Mouse (Mus musculus): ENCODE data around the gene Strada. TPM values are rescaled to one million over a fixed set of nuclear protein-coding genes. Genes with fewer than 3 reads are reported as not detected.
"Not testable (repeated sequence)": the region's sequence is repeated elsewhere in the genome, so short reads cannot be mapped to it uniquely, and the experiment has no call there.

Gene Strada
- polyA plus RNA-seq (2014; fragmentation: Nextera tagmentation; extraction: Ambion mirVana), result 40.6 and 43.1 TPM in 2 replicates

- Histone ChIP-seq H3K4me1 (ENCODE audit: control insufficient read depth, insufficient read depth, low read length) (no peaks in the 10 kb centered on the region), H3K27me3 (ENCODE audit: control insufficient read depth, insufficient read depth, low read length) (no peaks in the 10 kb centered on the region), H3K4me3 (ENCODE audit: low read depth, low read length) (no peak within 1 kb of the TSS), H3K9ac (ENCODE audit: low read length) (no peak within 1 kb of the TSS), H3K4me2 (ENCODE audit: low read depth) (no peak within 1 kb of the TSS), H3K27ac (ENCODE audit: low read depth, low read length) (no peak within 1 kb of the TSS), H3K9me3 (ENCODE audit: control insufficient read depth, low read length) (no peaks in the 10 kb centered on the region), H3K36me3 (ENCODE audit: control insufficient read depth, insufficient read depth, low read length) (peaks cover 9% of the 10 kb centered on the region)
- 91% methylated on average over 5 of the region's 5 CpGs for WGBS
- ATAC-seq (ENCODE audit: insufficient read depth, low FRiP score, low TSS enrichment) (no peak), DNase-seq (ENCODE audit: low spot score) (no peak)
Observed at GRCm38 (mm10) chr11:106202123-106202465, at the start of gene Strada. Gene Strada (minus strand): TSS chr11:106202168.

GRCm38 (mm10) chr11:106249326-106249725, 47.4 kb upstream of the Strada start:
- Histone ChIP-seq H3K4me2 (ENCODE audit: low read depth) (no peak overlapping the region), H3K9ac (ENCODE audit: low read length) (no peak overlapping the region), H3K4me1 (ENCODE audit: control insufficient read depth, insufficient read depth, low read length) (no peaks in the 10 kb centered on the region), H3K27ac (ENCODE audit: low read depth, low read length) (no peak overlapping the region), H3K27me3 (ENCODE audit: control insufficient read depth, insufficient read depth, low read length) (no peaks in the 10 kb centered on the region), H3K9me3 (ENCODE audit: control insufficient read depth, low read length) (0 out of 2 replicates have a peak, but pooled peaks cover 3% of the 10 kb centered on the region), H3K36me3 (ENCODE audit: control insufficient read depth, insufficient read depth, low read length) (peaks cover 33% of the 10 kb centered on the region), H3K4me3 (ENCODE audit: low read depth, low read length) (no peak overlapping the region)
- ATAC-seq (ENCODE audit: insufficient read depth, low FRiP score, low TSS enrichment) (no peak), DNase-seq (ENCODE audit: low spot score) (no peak)
- WGBS, result 91% methylated on average over 7 of the region's 7 CpGs

- Histone ChIP-seq H3K36me3 (ENCODE audit: control insufficient read depth, insufficient read depth, low read length) (peaks cover 45% of the 10 kb centered on the region), H3K4me1 (ENCODE audit: control insufficient read depth, insufficient read depth, low read length) (no peaks in the 10 kb centered on the region), H3K4me2 (ENCODE audit: low read depth) (no peak overlapping the region), H3K9me3 (ENCODE audit: control insufficient read depth, low read length) (0 out of 2 replicates have a peak, but pooled peaks cover 3% of the 10 kb centered on the region), H3K27ac (ENCODE audit: low read depth, low read length) (no peak overlapping the region), H3K27me3 (ENCODE audit: control insufficient read depth, insufficient read depth, low read length) (no peaks in the 10 kb centered on the region), H3K4me3 (ENCODE audit: low read depth, low read length) (no peak overlapping the region), H3K9ac (ENCODE audit: low read length) (no peak overlapping the region)
- DNase-seq (ENCODE audit: low spot score) (no peak), ATAC-seq (ENCODE audit: insufficient read depth, low FRiP score, low TSS enrichment) (no peak)
- 98% methylated on average over 1 of the region's 1 CpGs for WGBS
Observed at GRCm38 (mm10) chr11:106246834-106247233, 44.9 kb upstream of the Strada start.

GRCm38 (mm10) chr11:106233978-106234377, 32.0 kb upstream of the Strada start:
- H3K9me3 ChIP-seq (ENCODE audit: control insufficient read depth, low read length); H3K4me1 ChIP-seq (ENCODE audit: control insufficient read depth, insufficient read depth, low read length); H3K27ac ChIP-seq (ENCODE audit: low read depth, low read length); H3K4me3 ChIP-seq (ENCODE audit: low read depth, low read length); DNase-seq (ENCODE audit: low spot score); H3K27me3 ChIP-seq (ENCODE audit: control insufficient read depth, insufficient read depth, low read length); ATAC-seq (ENCODE audit: insufficient read depth, low FRiP score, low TSS enrichment); H3K4me2 ChIP-seq (ENCODE audit: low read depth); H3K9ac ChIP-seq (ENCODE audit: low read length): not testable (repeated sequence)
- peaks cover 16% of the 10 kb centered on the region for H3K36me3 ChIP-seq (ENCODE audit: control insufficient read depth, insufficient read depth, low read length)
- WGBS, result 80% methylated on average over 8 of the region's 8 CpGs

- Histone ChIP-seq H3K4me3 (ENCODE audit: low read depth, low read length) (no peak overlapping the region), H3K36me3 (ENCODE audit: control insufficient read depth, insufficient read depth, low read length) (0 out of 2 replicates have a peak, but pooled peaks cover 3% of the 10 kb centered on the region), H3K27me3 (ENCODE audit: control insufficient read depth, insufficient read depth, low read length) (no peaks in the 10 kb centered on the region), H3K27ac (ENCODE audit: low read depth, low read length) (no peak overlapping the region), H3K4me2 (ENCODE audit: low read depth) (no peak overlapping the region), H3K9me3 (ENCODE audit: control insufficient read depth, low read length) (no peaks in the 10 kb centered on the region), H3K9ac (ENCODE audit: low read length) (no peak overlapping the region), H3K4me1 (ENCODE audit: control insufficient read depth, insufficient read depth, low read length) (peaks cover 10% of the 10 kb centered on the region)
- ATAC-seq (ENCODE audit: insufficient read depth, low FRiP score, low TSS enrichment) (no peak), DNase-seq (ENCODE audit: low spot score) (no peak)
- WGBS, result 95% methylated on average over 3 of the region's 3 CpGs
Observed at GRCm38 (mm10) chr11:106220603-106221002, 18.6 kb upstream of the Strada start.

GRCm38 (mm10) chr11:106216730-106217490, 14.9 kb upstream of the Strada start, which contains the start of gene Ddx42:
Gene Ddx42 (plus strand): TSS chr11:106216926.
- no peaks in the 10 kb centered on the region for H3K9me3 ChIP-seq (ENCODE audit: control insufficient read depth, low read length)
- DNase-seq (ENCODE audit: low spot score), result peak; percentile 95
- peak within 1 kb of the TSS; percentile 72 for H3K4me2 ChIP-seq (ENCODE audit: low read depth)
- H3K36me3 ChIP-seq (ENCODE audit: control insufficient read depth, insufficient read depth, low read length), result no peaks in the 10 kb centered on the region
- peak within 1 kb of the TSS; percentile 94 for H3K9ac ChIP-seq (ENCODE audit: low read length)
- no peaks in the 10 kb centered on the region for H3K27me3 ChIP-seq (ENCODE audit: control insufficient read depth, insufficient read depth, low read length)
- H3K27ac ChIP-seq (ENCODE audit: low read depth, low read length), result peak within 1 kb of the TSS; percentile 92
- WGBS, result under 1% methylated on average over 70 of the region's 70 CpGs
- H3K4me1 ChIP-seq (ENCODE audit: control insufficient read depth, insufficient read depth, low read length), result peaks cover 14% of the 10 kb centered on the region
- peak within 1 kb of the TSS; percentile 87 for H3K4me3 ChIP-seq (ENCODE audit: low read depth, low read length)
- ATAC-seq (ENCODE audit: insufficient read depth, low FRiP score, low TSS enrichment), result peak; percentile 93

- DNase-seq (ENCODE audit: low spot score), result peak; percentile 96
Observed at GRCm38 (mm10) chr11:106215927-106216729, 14.2 kb upstream of the Strada start, which contains the start of gene Ccdc47. Gene Ccdc47 (minus strand): TSS chr11:106216344.

GRCm38 (mm10) chr11:106215450-106215859, 13.5 kb upstream of the Strada start:
- H3K4me3 ChIP-seq (ENCODE audit: low read depth, low read length), result peak overlapping the region; percentile 87
- H3K9me3 ChIP-seq (ENCODE audit: control insufficient read depth, low read length), result no peaks in the 10 kb centered on the region
- H3K27ac ChIP-seq (ENCODE audit: low read depth, low read length), result no peak overlapping the region
- H3K9ac ChIP-seq (ENCODE audit: low read length), result peak overlapping the region; percentile 94
- H3K4me2 ChIP-seq (ENCODE audit: low read depth), result peak overlapping the region; percentile 72
- H3K36me3 ChIP-seq (ENCODE audit: control insufficient read depth, insufficient read depth, low read length), result peaks cover 5% of the 10 kb centered on the region; the same call in 1 of the 2 replicates
- DNase-seq (ENCODE audit: low spot score) (no peak), ATAC-seq (ENCODE audit: insufficient read depth, low FRiP score, low TSS enrichment) (no peak)
- peaks cover 14% of the 10 kb centered on the region for H3K4me1 ChIP-seq (ENCODE audit: control insufficient read depth, insufficient read depth, low read length)
- H3K27me3 ChIP-seq (ENCODE audit: control insufficient read depth, insufficient read depth, low read length), result no peaks in the 10 kb centered on the region
- WGBS, result 35% methylated on average over 7 of the region's 7 CpGs

More at GRCm38 (mm10) chr11:106215927-106216729, 14.2 kb upstream of the Strada start, which contains the start of gene Ccdc47:
- Histone ChIP-seq H3K27me3 (ENCODE audit: control insufficient read depth, insufficient read depth, low read length) (no peaks in the 10 kb centered on the region), H3K4me2 (ENCODE audit: low read depth) (peak within 1 kb of the TSS; percentile 72), H3K27ac (ENCODE audit: low read depth, low read length) (peak within 1 kb of the TSS; percentile 92), H3K9me3 (ENCODE audit: control insufficient read depth, low read length) (no peaks in the 10 kb centered on the region), H3K9ac (ENCODE audit: low read length) (peak within 1 kb of the TSS; percentile 94), H3K4me3 (ENCODE audit: low read depth, low read length) (peak within 1 kb of the TSS; percentile 87), H3K4me1 (ENCODE audit: control insufficient read depth, insufficient read depth, low read length) (peaks cover 14% of the 10 kb centered on the region), H3K36me3 (ENCODE audit: control insufficient read depth, insufficient read depth, low read length) (peaks cover 2% of the 10 kb centered on the region; the same call in 1 of the 2 replicates)
- under 1% methylated on average over 46 of the region's 46 CpGs for WGBS
- peak; percentile 95 for ATAC-seq (ENCODE audit: insufficient read depth, low FRiP score, low TSS enrichment)

All from neural tube, embryonic 11.5 days (tissue).